Mouse (Mus musculus): ENCODE measurements around the gene Spem2.

DNA sequence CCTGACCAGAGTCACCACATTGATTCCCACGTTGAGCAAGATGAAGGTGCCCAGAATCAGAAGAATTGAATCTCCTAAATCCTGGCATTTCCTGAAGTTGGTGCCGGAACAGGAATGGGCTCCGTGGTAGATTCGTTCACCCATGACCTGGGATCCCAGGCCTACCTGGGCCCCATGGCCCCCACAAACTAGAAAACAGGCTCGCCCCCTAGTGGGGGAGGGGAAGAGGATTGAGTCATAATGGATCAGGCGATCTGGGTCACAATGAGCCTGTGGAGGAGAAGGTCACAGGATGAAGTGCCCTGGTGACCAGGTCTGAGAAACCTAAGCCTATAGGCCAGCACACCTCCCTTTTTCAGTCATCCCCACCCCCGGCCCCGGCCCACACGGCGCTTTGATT is 3.1 kb downstream of the Spem2 start, which contains the start of gene Gm39566:
- no peak for TF ChIP-seq CTCF (IDR thresholded peaks at IDR 0.05)
- TF ChIP-seq EP300 (IDR thresholded peaks at IDR 0.05), result no peak
